Mouse (Mus musculus): Measurements from ENCODE around the gene Slc5a10.

Gene Slc5a10

DNA sequence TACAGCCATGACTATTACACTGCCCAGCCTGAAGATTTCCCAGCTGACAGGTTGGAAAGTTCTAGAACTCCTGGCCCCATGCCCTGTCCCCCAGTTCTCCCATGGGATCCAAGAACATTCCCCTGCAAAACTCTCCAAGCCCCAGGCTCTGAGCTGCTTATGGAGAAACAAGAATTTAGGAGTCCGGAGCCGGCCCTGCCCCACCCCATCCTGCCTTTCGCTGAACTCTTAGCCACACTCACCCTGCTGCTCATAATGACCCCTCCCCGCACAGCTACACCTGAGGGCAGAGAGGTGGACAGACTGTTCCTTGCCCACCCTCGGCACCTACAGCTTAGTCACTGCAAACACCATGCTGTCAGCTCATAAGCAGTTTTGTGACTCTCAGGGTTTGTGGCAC lies 52.8 kb downstream of the Slc5a10 start:
- DNase-seq (ENCODE audit: low spot score), result no peak

DNA sequence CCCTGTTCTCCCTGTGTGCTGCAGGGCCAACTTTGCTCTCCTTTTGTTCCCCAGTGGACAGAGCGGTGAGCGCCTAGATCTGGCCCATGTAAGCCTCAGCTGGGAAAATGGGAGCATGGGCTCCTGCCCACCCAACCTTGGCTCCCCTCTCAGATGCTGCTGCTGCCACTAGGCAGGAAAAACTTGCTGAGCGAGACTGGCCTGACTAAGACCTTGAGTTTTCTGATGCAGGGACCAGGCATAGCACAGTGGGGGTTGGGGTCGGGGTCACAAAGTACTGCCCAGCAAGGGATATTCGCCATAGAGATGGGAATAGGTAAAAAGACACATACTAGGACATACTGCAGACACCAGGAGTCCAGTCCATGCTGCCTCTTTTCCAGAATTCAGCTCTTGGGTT lies 53.4 kb downstream of the Slc5a10 start:
- no peak for DNase-seq (ENCODE audit: low spot score)

DNA sequence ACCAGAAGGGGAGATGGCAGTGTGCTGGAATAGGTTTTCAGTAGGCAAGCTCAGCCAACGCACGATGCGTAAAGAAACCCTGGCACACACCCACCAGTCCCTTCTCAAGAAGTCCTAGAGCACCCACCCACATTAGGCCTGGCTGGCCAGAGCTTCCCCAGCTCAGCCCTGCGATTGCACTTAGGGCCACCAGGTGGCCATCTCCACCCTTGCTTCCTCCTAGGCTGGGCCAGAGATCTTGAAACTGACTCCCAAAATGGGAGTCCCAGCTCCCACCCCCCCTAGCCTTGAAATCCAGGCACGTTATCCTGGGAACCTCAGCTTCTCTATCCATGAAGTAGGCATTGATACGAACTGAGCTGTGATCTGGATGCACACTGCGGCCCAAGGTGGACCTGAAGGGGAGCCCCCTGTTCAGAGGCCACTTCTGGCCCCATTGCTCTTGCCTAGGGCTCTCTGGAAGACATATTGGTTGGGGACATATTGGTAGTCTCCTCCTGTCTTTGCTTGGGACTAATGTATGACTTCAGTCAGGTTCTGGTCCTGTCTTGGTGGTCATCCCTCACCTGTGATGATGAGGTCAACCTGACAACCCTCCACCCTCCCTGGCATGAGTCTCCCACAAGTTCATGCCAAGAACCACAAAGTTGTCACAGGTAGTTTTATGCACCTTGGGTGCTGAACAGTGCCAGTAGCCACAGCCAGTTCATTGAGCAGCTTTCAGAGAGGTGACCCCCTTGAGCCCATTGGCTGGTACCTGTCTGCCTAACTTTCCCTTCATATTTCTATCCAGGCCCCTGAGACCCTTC lies 54.4 kb downstream of the Slc5a10 start:
- DNase-seq (ENCODE audit: low spot score), result no peak

GRCm38 (mm10) chr11:61665401-61665800 lies 55.2 kb downstream of the Slc5a10 start:
- DNase-seq (ENCODE audit: low spot score), result no peak

DNA sequence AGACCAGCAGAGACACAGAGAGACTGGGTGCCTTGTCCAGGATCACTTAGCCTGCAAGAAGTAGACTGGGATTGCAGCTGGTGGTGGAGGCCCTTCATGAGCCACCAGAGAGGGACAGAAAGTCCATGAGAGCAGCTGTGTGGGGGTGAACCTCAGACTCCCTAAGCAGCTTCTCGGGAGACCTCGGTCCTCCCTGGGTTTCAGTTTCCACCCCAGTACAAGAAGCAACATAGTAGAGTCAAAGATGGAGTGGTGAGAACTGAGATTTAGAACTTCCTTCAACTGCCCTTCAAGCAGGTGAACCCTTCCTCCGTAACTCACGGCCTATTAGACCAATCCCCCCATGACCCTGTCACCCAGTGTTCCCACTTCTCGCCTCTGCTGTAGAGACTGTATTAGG lies 58.4 kb downstream of the Slc5a10 start:
- no peak for DNase-seq (ENCODE audit: low spot score)

DNA sequence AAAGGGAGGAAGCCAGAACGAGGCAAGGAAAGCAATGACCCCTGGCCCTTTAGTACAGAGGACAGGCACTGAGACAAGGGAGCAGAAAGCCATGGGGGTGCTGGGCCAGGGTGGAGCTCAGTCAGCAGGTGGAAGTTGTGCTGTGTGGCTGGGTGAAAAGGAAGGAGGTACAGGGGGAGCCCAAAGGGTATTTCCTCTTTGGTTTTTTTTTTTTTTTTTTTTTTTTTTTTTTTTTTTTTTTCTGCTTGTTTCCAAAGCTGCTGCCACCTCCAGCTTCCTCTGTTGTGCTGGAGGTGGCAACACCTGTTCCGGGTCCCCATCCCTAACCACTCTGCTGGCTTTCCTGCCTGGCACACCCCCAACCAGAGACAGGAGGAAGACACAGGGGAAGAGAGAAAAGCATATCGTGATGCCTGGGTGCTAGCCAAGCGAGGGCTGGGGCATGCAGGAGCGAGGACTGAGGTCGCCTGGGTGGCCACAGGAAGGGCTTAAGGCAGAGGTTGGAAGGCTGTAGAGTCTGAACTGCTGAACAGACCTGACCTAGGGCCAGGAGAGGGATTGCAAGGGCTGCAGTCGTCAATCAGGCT lies 59.7 kb downstream of the Slc5a10 start:
- no peak for DNase-seq (ENCODE audit: low spot score)

DNA sequence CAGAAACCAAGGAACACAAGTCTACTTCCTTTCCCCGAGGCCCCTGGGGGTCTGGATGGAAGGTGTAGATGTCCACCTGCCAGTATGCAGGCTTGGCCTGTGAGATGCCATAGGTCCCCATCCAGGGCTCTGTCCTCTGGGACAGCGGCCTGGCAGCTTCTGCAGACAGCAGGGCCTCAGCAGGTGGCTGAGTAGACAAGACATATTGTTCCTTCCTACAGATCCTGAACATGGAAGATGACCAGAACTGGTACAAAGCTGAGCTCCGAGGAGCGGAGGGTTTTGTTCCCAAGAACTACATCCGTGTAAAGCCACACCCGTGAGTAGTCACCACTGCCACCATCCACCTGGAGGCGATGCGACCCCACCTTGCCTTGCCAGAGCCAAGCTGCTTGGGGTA lies 60.6 kb downstream of the Slc5a10 start:
- DNase-seq (ENCODE audit: low spot score), result no peak

GRCm38 (mm10) chr11:61659011-61659858 lies 61.4 kb downstream of the Slc5a10 start:
- no peak for DNase-seq (ENCODE audit: low spot score)

GRCm38 (mm10) chr11:61658360-61658922 lies 62.2 kb downstream of the Slc5a10 start:
- DNase-seq (ENCODE audit: low spot score), result no peak

DNA sequence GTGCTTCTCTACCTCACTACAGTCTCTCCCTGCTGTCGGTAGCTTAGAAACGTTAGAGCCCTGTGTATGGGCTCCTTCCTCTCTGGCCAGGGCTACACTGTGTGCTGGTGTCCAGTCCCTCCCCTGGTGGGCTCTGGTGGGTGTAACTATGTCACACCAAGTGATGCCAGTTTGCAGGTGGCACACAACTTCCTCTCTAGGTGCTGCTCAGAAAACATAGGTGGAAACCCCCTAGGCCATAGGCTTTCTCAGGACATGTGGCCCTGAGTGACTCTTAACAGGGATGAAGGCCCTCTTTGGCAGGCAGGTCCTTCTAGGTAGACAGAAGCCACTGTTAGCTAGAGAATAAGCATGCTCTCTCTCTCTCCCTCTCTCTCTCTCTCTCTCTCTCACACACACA lies 63.2 kb downstream of the Slc5a10 start:
- no peak for DNase-seq (ENCODE audit: low spot score)

DNA sequence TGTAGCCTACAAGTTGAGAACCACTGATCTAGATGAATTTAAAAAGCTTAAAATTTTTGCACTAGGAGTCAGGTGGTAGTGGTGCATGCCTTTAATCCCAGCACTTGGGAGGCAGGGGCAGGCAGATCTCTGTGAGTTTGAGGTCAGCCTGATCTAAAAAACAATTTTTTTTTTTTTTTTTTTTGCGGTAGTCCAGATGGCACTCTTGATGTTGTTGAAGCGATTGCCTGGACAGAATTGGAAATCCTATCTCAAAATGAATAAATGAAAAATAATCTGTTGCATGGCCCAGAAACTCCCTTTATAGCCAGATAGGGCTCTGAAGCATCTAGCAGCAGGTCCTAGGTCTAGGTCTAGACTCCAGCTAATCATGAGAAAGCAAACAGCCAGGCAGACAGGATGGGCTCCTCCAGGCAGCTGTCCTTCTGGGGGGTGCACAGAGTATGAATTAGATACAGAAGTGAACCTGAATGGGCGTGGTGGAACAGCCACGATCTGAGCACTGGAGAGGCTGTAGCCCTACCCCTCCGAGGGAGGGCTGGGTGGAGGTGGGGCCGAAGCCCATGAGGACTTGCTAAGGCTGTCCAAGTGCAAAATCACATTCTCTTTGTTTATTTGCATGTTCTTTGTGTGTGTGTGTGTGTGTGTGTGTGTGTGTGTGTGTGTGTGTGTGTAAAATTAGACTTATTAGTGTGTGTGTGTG lies 64.3 kb downstream of the Slc5a10 start:
- no peak for DNase-seq (ENCODE audit: low spot score)

- no peak for DNase-seq (ENCODE audit: low spot score)
Observed at GRCm38 (mm10) chr11:61655649-61656048, 65.0 kb downstream of the Slc5a10 start.

DNA sequence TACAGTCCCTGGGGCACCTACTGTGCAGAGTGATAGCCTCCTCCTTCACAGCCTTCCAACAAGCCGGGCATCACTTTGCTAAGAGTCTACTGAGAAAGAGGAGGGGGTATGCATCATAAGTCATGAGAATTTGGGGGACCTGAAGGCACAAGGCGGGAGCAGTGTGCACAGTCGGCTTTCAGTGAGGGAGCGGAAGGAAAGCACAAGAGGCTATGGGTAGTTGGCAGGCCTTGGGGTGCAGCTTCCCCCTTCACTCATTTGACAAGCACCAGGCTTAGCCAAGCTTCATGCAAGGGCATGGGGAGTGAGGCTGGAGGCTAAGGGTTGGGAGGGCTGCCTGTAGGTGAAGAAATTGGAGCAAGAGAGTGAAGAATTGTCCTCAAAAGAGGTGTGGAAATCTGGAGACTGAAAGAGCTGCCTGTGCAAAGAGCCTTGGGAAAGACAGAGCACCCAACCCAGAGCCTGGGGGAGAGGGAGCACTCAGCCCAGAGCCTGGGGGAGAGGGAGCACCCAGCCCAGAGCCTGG lies 65.8 kb downstream of the Slc5a10 start:
- no peak for DNase-seq (ENCODE audit: low spot score)

- DNase-seq (ENCODE audit: low spot score), result no peak
Observed at GRCm38 (mm10) chr11:61653568-61653967, 67.1 kb downstream of the Slc5a10 start.

DNA sequence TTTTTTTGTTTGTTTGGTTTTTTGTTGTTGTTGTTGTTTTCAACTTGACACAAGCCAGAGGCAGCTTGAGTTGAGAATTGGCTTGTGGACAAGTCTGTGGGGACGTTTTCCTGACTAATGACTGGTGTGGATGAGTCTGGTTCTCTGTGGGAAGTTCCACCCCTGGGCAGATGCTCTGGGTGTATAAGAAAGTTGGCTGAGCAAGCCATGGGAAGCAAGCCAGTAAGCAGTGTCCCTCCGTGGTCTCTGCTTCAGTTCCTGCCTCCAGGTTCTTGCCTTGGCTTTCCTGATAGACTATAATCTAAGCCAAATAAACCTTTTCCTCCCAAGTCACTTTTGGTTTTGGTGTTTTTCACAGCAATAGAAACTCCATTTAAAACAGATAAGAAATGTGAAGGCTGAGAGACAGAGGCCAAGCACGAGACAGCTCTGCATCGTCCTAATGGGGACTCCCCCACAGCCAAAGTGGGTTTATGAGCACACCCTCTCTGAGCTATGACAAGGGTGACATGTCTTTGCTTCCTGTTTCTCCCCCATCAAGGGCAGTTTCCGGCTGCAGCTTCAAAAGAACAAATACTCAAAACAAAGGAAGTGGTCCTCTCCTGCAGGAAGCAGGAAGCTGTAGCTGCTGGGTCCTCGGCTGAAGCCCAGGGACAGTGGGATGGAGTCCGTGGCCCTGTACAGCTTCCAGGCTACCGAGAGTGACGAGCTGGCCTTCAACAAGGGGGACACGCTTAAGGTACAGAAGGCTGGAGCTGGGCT lies 67.8 kb downstream of the Slc5a10 start, which contains the start of gene Grap:
TSS of gene Grap (plus strand) at position 580 of the 762 bp plus-strand sequence.
- DNase-seq (ENCODE audit: low spot score), result no peak

GRCm38 (mm10) chr11:61652216-61652615 lies 68.4 kb downstream of the Slc5a10 start:
- no peak for DNase-seq (ENCODE audit: low spot score)

DNA sequence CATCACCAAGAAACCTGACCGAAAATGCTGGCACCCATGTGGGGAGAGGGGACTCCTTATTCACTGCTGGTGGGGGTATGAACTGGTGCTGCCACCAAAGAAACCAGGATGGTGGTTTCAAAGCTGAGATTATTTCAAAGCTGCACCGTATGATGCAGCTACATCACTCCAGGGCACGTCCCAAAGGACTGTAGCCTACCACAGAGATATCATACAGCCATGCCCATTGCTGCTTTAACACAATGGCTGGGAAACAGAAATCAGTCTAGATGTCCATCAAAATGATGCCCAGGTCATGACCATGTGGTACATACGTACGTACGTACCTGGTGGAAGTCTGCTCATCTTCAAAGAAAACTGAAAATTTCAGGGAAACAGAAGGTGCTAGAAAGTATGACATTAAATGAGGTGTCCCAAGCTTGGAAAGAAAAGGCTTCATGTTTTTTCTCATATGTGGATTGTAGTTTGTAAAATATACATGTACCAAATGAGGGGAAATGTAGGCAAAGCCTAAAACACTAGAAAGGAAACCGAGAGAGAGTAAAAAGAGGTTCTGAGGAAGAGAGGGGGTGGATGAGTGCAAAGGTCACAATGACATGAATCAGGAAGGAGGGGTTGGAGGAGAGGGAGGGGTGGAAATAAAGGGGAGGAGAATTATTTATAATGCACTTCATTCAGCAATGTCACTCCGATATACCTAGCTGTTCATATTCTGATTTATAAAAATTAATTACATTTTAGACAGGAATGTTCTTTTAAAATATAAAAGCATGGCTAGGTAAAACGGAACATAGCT lies 70.0 kb downstream of the Slc5a10 start:
- no peak for DNase-seq (ENCODE audit: low spot score)

DNA sequence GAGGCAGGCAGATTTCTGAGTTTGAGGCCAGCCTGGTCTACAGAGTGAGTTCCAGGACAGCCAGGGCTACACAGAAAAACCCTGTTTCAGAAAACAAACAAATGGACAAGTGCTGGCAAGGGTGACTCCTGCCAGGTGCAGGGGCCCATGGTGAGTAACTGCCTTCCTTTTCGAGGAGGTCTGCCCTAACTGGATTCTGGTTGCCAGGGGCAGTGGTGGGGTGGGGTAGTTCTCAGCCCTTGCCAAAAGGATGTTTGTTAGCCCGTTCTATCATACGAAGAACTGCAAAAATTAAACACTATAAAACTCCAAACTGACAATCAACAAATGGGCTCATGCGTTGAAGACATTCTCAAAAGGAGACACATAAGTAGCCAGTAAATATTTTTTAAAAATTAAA lies 71.0 kb downstream of the Slc5a10 start:
- DNase-seq (ENCODE audit: low spot score), result no peak

GRCm38 (mm10) chr11:61649163-61649580 lies 71.5 kb downstream of the Slc5a10 start:
- DNase-seq (ENCODE audit: low spot score), result no peak

DNA sequence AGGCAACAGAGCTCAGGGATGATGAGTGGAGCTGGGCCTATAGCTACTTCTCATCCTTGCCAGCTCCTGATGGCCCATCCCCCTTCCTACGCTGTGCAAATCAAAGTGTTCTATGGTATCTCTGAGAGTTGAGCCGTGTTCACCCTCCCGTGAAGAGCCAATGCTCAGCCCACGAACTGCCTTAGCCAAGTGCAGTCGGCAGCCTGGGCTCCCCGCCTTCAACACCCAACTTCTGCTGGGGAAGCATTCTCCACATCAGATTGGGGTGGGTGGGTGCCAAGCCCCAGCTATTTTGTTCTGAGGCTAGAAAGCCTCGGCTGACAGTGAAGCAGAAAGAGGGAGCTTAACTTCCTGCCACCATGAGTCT lies 71.9 kb downstream of the Slc5a10 start:
- DNase-seq (ENCODE audit: low spot score), result no peak
